Mouse (Mus musculus): ENCODE measurements around the gene Stmn1.

The Stmn1 gene

DNA sequence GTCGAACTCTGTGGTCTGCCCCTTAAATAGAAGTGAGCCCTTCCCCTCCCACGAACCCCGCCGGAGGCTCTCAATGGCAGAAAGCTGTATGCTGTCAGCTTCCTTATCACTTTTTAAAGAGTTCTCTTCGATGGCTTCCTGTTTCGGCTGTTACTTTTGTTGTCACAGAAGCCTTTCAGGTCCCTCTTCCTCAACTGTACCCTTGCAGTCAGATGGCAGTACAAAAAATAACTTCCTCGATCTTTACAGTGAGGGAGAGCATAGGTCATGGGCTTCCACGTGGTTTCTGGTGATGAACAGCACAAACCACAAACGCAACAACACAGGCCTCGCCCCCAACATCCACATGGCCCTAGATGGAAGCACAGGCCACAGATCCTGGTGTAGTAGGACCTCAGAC is 7.8 kb upstream of the Stmn1 start:
- DNase-seq = no peak

DNA sequence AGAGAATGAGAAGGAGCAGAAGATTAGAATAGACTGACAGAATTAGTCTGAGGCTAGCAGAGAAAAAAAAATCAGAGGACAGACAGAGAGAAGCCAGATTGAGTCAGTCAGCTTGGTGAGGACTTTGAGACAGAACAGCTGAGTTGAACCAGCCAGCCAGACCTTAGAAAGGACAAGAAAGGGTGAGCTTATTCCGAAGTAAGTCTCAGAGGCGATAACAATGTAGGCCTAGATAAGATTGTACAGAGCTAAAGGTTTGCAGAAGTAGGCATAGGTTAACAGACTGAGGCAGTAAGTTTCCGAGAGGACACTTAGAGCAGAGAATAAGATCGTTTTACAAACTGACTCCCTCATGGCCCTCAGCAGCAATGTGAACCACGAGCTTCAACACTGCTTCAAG is 6.9 kb upstream of the Stmn1 start:
- DNase-seq = no peak

DNA sequence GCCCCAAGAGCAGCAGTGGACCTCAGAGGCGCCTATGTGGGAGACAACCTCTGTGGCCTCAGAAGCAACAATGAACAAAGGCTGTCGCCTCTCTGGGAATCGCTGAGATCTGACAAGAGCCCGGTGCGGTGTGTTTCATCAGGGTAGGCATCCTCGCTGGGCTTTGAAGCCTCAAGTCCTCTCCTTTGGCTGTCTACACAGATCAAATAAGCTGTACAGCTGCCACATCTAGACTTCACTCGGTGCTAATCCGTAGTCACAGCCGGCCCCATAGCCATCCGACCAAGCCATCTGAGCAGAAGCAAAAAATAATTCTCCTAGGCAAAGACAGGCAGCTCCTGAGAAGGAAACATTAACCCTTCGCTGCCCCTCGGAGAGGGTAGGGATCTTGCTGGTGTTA is 2.3 kb upstream of the Stmn1 start:
- no peak for DNase-seq

DNA sequence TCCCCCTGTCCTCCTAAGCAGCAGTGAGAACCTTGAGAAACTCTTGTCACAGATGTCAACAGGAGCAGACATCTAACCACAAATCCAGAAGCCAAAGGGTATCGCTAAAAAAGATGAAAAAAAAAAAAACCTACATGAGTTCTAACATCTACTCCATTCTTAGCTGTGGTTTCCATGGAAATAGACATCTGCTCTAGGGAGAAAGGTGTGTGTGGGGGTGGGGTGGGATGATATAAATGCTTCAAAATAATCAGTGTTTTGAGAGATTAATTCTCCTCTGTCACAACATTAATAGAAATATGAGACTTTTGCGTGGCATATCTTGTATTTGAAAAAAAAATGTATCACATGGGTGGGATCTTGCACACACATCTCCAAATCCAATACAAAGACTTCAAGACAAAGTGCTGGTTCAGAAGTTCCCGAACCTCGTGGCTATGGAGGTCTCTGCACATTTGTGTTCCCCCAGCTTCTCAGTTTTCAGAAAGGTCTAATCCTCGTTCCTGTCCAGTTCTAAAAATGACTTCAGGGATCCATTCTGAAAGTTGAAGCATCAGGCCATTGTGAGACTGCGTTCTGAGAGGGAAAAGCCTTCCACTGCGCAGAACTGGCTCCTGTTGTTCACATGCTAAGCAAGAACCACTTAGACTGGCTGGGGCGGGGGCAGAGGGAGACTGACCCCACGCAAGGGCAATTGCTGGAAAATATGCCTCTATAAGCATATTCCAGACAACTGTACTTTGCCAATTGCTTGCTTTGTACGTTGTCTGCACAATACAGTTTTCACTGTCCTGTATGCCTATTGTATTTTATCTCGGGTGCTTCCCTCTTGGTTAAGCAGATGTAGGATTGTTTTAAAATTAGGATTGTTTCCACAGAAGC is 1.5 kb upstream of the Stmn1 start:
- DNase-seq = no peak

DNA sequence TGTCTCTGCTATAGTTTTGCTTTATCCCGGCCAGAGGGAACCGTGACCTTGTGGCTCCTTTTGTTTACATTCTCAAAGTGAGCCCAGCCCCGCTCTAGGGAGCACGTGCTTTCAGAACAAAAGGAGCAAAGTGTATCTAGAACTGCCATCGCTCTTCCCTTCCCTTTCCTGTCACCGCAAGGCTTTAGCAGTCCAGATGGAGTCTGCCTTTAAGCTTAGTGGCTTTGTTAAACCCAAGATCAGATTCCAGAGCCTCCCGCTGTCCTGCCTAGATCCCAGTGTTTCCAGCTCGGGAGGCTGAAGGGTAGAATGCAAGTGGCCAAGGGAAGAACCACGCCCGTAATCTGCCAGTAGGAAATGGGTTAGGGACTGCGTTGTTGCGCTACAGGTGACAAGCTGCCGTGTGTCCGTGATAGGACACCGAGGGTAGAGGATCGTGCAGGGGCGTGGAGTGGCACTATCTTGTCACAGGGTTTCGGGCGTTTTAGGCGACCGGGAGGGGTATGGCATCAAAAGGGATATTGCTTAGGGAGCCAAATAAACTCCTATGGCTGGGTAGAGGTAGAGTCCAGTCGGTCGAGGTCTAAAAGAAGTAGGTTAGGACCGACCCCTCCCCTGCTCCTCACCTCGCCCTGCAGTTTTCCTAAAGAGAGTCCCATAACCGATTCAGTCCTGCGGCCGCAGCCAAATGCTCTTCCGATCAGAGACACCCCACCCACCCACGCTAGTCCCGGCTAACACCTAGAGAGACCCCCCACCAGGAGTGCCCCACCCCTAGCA is 495 bp upstream of the Stmn1 start:
- peak; percentile 95 for DNase-seq

DNA sequence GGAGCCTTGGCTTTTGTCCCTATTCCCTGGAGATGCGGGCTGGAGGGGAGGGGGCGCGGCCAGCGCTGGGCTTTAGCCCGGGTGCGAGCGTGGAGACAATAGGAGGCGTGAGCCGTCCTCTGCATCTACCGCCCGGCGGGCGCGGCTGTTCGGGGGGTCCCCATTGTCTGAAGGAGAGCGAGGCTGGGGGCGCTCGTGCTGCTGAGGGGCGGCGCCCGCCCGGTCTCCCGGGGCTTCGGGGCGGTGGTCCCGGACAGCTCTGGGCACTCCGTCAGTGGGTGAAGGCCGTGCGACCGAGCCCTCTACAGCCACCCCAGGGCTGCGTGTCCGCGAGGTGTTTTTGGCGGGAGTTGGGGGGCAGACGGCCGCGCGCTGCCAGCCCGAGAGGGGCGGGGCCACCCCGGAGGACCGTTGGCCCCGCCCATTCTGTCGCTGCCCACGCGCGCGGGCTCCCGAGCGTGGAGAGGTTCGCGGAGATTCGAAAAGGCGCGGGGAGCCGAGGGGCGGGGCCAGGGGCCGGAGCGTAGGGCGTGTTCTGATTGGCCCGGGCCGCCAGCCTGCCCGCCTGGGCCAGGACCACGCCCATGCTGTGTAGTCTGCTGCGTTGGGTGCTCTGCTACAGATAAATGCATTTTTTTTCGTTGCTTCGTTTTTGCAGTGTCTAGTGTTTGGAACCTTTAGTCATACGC is 602 bp downstream of the Stmn1 start:
- DNase-seq = peak; percentile 99

DNA sequence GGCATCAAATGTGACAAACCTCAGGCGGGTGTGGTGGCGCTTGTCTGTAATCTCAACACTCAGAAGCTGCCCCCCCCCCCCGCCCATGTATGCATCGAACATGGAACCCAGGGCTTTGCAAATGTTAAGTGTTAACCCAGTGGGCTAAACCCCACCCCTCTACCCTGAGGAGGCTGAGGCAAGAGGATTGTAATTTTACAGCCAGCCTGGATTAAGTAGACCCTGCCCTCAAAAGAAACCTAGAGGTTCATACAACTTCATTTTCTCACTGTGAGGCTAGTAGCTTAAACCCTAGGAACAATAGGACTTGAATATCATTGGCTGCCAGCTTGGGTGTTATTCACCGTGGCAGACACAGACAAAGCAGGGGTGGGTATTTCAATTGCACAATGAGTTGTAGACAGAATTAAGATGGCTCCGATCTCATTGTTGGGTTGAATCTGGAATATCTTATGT is 1.2 kb downstream of the Stmn1 start:
- DNase-seq = no peak

DNA sequence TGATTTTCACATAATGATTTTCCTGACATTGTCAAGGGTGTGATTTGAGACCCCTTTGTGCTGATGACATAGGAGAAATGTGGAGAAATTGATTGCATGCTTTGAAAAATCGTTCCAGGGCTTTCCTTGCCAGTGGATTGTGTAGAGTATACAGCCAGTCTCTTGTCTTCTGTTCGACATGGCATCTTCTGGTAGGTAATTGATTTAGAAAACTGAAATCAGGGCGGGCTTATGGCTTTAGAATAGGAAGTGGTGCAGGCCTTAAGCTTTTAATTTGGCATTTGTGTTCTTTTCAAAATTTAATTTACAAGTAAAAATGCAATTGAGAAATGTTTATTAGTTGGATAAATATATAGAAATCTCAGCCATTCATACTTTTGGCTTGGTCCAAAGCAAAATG is 1.9 kb downstream of the Stmn1 start:
- no peak for DNase-seq

DNA sequence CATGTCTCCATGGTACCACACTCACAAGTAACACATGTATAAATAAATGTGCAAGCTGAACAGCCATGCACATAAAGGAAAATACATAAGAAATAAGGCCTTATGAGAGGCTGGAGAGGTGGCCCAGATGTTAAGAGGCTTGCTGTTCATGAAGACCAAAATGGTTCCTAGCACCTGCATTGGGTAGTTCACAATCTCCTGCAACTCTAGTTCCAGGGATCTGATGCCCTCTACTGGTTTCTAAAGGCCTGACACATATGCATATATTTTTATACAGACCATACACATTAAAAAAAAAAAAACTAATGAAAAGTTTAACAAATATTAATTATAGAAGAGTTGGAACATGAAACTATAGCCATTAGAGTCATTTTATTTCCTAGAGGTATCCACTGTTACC is 3.3 kb downstream of the Stmn1 start:
- no peak for DNase-seq

DNA sequence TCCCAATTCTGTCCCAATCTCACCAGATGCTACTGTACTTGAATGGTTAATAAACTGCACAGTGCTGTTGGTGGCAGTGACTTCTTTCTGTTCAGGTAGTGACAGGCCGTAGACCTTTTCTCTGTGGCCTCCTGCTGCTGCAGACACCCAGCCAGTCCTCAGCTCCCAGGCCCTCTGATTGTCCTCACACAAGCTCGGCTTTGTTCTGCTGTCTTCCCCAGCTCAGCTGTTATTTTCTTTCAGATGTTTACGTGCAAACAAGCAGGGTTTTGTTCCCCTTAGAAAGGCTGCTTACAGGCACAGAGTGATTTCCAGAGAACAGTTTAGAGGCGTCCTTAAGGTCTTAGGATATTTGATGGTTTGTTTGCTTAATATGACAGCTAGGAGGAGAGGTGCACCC is 5.6 kb downstream of the Stmn1 start:
- DNase-seq = no peak

DNA sequence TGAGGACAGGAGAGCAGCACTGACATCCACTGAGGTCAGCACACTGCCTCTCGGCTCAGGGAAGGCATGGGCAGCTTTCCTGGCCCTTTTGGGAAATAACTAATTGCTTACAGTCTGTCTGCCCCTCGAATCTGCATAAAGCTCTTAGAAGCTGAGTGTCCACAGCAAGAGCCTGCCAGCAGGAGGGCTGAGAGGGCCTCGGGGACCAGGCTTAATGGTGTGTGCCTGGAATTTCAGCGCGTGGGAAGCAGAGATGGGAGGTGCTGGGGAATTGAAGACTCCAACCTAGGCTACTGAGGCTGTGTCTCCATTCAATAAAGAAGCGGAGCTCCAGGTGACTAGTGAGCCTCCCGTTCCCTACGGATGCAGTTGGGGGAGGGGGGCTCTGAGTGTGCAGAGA is 6.1 kb downstream of the Stmn1 start:
- no peak for DNase-seq

DNA sequence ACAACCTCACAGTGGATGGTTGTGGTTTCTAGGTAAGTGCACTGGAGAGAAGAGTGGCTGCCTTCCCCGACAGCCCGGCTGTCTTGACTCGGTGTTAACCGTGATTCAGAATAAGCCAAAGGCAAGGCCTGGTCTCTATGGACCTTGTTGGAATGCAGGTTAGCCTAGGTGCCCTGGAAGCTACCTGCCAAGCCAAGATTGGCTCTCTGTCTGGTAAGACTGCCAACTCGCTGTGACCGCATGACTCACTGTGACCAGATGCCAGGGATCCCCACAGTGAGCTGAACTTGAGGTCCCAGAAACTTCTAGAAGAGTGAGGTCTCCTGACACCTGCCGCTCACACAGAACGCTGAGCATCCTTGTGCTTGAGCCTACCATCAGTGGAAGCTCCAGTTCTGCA is 8.8 kb downstream of the Stmn1 start:
- no peak for DNase-seq

DNA sequence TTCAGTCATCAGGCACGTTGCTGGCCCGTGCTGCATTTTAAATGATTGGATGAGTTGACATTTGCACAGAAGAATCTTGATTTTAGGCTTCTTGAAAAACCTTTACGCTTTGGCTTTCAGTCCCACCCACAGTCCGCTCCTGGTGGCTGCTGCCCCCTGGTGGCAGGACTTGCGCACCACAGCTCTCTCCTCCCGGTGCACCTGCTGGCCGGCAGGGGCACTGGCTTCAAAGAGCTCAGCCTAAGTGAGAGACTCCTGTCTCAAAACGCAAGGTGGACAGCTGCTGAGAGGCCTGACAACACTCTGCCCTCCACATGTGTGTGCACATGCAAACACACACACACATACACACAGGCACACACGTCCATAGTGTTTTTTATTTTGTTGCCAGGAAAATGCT is 9.9 kb downstream of the Stmn1 start:
- DNase-seq = peak; percentile 96

DNA sequence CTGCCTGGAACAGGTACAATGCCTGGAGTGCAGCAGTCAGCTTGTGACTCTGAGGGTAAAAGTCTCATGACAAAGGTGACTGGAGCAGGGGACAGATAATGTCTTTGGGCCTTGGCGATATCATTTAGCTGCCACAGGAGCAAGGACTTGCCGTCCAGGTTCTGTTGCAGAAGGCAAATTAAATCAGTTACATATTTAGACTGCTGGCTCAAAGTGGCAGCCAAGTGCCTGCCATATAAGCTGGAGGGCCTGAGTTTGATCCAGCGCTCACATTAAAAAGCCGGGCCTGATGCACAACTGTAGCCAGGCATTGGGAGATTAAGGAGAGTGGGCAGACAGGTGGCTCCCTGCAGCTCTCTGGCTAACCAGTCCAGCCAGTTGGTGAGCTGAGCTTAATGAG is 11.7 kb downstream of the Stmn1 start:
- peak; percentile 95 for DNase-seq

DNA sequence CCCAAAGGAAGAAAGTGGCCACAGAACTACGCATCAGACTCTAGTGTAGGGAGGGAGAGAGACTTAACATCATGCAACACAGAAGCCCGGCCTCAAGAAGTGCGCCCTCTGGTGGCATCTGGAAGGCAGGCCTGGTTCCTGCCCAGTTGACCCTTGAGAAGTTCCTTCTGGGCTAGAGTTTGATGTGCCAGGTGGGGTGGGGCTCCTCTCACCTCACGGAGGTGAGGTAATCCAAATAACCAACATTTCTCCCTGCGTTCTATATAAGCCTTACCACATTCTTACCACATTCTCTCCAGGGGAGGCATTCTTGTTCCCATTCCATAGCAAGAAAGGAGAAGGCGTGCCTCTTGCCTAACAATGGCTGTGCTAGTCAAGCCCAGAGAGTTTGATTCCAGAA is 12.7 kb downstream of the Stmn1 start:
- peak; percentile 96 for DNase-seq

DNA sequence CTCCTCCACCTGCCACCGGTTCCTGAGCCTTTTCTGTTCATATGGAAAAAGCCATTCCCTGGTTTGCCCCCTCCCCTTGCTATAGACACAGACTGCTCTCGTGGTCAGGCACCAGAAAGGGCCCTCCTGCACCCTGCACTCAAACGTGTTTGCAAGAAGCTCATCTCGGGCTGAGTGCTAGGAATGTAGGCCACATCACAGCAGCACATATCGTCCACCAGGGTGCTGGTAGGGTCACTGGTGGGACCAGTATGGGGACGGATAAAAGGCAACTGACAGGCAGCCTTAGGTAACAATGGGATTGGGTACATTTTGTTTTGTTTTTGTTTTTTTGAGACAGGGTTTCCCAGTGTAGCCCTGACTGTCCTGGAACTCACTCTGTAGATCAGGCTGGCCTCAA is 13.2 kb downstream of the Stmn1 start:
- no peak for DNase-seq

DNA sequence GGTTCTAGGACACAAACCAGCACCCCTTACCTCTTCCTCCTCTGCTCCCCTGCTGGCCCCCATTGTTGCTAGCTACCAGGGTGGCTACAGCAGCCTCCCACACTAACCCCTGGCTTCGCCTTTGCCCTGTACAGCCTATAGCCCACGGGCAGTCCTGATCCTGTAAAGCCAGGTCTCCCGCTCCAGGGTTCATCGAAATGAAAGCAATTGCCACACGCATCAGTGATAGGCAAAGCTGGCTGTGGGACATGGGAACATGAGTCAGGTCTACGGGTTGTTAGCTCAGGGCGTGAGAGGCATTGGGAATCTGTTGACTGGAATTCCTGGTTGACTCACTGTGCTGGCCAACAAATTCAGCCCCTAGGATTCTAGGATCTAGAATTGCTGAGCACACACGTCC is 14.3 kb downstream of the Stmn1 start:
- no peak for DNase-seq

DNA sequence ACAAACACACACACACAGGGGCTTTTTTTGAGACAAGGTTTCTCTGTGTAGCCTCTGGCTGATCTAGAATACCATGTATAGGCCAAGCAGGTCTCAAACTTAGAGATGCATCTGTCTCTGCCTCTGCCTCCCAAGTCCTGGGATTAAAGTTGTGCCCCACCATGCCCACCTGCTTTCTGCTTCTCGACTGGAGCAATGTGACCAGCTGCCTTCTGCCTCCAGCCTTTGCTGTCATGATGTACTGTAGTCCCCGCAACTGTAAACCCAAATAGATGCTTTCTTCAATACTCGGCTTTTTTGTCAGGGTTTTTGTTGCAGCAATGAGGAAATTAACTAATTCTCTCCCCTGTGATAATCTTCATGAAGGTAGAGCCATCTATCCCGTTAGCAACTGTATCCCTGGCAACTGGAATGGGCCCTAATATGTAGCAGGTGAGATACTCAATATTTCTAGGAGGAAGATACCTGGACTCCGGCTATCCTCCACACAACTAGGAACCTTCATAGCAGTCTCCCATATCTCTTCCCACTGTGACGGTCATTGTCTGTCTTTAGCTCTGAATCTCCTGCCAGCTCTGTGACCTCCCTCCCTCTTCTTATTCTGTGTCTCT is 15.1 kb downstream of the Stmn1 start:
- DNase-seq = no peak

DNA sequence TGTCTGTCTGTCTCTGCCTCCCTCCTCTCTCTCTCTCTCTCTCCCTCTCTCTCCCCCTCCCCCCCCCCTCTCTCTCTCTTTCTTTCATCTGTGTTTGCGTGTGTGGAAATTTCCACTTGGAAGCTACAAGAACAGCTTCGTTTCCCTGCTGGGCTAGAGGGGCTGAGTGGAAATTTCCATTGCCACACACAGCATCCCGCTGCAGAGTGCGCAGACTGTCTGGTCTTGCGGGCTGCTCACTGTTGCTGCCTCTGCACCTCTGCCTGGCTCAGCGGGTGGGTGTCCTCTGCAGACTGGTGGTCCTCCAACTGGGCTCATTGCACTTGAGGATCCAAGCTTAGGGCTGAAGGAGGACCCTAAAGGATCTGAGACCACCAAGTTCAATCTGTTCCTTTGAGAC is 15.6 kb downstream of the Stmn1 start:
- DNase-seq = peak; percentile 95

DNA sequence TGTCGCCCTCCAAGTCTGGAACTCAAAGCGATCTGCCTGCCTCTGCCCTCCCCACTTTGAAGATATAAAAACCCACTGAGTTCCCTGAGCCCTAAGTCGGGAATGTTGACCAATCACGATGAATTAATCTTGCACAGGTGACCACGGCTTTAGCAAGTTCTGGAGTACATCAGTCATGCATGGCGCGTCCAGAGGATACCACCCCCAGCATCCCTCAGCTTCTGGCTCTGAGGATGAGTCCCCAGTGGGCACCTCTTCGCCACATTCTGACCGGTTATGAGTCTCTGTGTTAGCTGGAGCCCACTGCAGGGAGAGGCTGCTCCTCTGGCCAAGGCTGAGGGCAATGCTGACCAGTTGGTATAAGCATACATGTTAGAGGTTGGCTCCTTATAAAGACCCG is 16.1 kb downstream of the Stmn1 start:
- DNase-seq = no peak

DNA sequence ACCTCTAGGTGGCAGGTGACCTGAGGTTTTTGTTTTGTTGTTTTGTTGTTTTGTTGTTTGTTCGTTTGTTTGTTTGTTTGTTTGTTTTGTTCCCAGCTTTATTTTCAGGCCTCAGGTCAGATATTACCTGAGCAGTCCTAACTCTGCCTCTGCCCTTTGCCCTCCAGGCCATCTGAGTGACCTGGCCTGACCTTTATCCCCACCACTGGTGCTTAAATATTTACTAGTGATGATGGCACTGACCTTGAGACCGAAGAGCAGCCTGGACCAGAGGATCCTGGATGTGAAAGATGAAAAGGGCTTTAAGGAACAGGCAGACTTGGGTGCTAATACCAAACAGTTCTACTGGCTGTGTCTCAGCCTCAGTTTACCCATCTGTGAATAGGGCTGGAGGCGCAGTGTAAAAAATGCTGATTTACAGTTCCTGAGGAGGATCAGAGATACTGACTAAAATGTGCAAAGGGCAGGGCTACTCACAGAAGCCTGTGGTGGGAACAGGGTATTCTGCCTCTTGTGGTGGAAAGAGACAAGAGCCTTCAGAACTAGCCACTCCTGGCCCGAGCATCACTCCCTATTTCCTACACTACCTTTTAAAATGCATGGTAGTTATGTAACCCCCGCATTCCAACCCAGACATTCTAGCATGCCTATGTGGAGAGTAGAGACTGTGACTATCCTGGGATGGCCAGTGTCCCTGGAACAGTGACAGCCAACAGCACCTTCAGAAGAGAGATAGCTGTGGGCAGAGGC is 17.2 kb downstream of the Stmn1 start:
- DNase-seq = no peak

DNA sequence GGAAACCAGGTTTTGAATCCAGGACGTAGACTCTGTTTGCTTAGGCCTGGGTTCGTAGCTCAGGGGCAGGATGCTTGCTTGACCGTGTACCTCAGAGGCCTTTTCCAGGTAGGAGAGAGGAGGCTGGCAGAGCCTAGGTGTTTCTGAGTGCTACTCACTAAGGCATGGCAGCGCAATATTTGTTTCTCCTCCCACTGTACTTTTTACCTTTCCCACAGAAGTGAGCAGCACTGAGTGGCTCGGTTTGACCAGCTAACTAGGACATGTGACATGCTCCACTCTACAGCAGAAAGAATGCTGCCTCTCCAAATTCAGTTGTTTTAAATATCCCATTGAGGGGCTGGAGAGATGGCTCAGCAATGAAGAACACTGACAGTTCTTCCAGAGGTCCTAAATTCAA is 20.1 kb downstream of the Stmn1 start:
- DNase-seq = no peak

Measured in heart, adult 11 months (tissue).